Mouse (Mus musculus): ENCODE measurements at regions not wholly inside any gene's neighbourhood (a gene's known extent, or its start where the extent isn't known, plus 50 kb on each side); places are given as distances from the start of the nearest gene placed in this dataset.

DNA sequence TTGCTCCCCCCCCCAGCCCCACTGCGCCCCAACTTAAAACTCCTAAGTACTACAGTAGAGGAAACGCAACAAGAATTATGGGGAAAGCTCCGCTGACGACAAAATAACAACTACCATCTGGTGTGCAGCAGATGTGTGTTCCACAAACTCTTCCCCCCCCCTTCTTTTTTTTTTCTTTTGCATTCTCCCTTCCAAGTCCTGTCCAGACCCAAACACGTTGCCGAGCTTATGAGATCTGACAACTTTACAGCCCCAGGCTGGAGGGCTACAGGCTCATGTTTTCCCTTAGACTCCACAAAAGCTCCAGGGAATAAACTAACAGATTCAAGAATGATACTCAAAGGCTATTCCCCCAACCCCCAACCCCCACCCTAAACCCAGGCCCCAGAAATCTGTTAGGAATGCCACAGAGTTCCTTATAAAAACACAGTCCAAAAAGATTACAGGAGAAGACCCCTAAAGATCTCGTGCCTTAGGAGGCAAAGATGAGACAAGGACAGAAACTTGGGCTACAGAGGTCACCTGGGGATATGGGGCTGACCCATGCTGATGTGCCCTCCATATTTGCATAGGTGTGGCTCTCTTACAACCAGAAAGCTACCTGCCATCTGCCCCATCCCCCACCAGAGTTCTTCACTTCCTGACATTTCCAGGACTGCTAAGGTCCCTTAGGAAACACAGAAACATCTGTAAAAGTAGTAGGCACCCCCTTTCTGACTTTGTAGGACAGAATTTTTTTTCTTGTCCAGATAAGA lies 509.5 kb upstream of the Cited2 start:
- TF ChIP-seq CTCF (IDR thresholded peaks at IDR 0.05; ENCODE audit: extremely low read depth, insufficient read depth, insufficient read length, insufficient replicate concordance) (no peak), POLR2A (IDR thresholded peaks at IDR 0.05; ENCODE audit: low read depth, low read length) (no peak)

Measured in spleen, adult 2 months (tissue).